Mouse (Mus musculus): ENCODE measurements around the gene Kcp. TPM values are rescaled to one million over a fixed set of nuclear protein-coding genes. Genes with fewer than 3 reads are reported as not detected.

Kcp gene
- total and polyA plus RNA-seq, 3 experiments, result 0.51 to 0.64 TPM; not detected in 1

DNA sequence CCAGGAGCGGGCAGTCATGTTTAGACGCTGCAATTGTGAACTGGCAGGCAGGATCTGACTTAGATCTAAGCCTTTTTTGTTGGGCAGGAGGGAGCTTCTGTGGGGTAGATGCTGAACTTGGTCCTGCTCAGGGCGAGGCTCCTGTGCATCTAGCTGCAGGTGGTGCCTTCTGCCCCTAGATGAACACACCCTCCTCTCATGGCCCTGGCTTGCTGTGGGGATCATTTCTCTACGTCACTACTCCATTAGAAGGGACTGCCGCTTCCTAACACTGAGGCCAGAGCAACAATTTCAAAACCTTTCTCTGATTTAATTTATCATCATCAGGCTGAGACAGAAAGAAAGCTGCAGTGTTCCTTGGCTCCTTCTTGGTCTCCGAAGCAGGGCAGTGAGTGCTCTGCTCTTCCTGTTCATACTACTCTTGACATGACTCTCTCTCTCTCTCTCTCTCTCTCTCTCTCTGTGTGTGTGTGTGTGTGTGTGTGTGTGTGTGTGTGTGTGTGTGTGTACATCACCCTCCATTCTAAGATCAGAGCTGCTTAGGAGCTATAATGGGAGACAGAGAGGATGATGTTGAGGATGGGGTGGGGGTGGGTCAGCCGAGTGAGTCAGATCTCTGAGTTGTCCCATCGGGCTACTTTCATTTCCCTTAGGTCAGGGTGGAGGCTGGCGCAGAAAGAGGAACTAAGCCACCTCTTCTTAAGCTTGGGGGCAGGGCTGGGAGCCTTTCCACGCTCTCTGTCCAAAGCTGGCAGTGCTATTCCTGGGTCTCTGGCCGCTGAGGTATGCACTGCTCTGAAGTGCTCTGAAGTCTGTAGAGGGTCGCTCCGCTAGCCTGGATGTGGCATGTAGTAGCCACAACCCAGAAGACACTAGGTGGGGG, 21.1 kb upstream of the Kcp start (continued):
- TF ChIP-seq TCF12 (IDR thresholded peaks at IDR 0.05; ENCODE audit: low read depth, low read length) (peak; percentile 76), CTCF (conservative IDR thresholded peaks at IDR 0.05 in 1 of 2, IDR thresholded peaks at IDR 0.05 in 1 of 2; ENCODE audit: low read depth in 2 of 2, low read length in 2 of 2) (no peak), BHLHE40 (IDR thresholded peaks at IDR 0.05; ENCODE audit: low read depth, low read length) (peak; percentile 62), CHD2 (IDR thresholded peaks at IDR 0.05; ENCODE audit: low read length) (peak; percentile 92), MEF2A (IDR thresholded peaks at IDR 0.05; ENCODE audit: borderline replicate concordance, low read depth, low read length) (peak; percentile 87), SMC3 (IDR thresholded peaks at IDR 0.05; ENCODE audit: low read depth, low read length) (no peak), ELF1 (IDR thresholded peaks at IDR 0.05; ENCODE audit: low read depth, low read length) (peak; percentile 20; the same call in 1 of the 2 replicates), MXI1 (IDR thresholded peaks at IDR 0.05; ENCODE audit: low read depth, low read length) (peak; percentile 59; the same call in 1 of the 2 replicates), MAX (IDR thresholded peaks at IDR 0.05; ENCODE audit: low read length) (no peak; the same call in 1 of the 2 replicates), EP300 (IDR thresholded peaks at IDR 0.05; ENCODE audit: low read length) (peak; percentile 92), ZNF384 (IDR thresholded peaks at IDR 0.05; ENCODE audit: low read depth, low read length) (no peak), MYC (IDR thresholded peaks at IDR 0.05; ENCODE audit: low read depth, low read length) (peak; percentile 87), E2F4 (IDR thresholded peaks at IDR 0.05; ENCODE audit: insufficient replicate concordance, low read depth, low read length) (no peak), SIN3A (IDR thresholded peaks at IDR 0.05; ENCODE audit: low read length) (peak; percentile 63; the same call in 1 of the 2 replicates), NRF1 (IDR thresholded peaks at IDR 0.05; ENCODE audit: low read depth, low read length) (no peak), IRF4 (IDR thresholded peaks at IDR 0.05; ENCODE audit: low read depth, low read length) (peak; percentile 97), ETS1 (conservative IDR thresholded peaks at IDR 0.05; ENCODE audit: low read depth, low read length) (peak; percentile 70), JUND (conservative IDR thresholded peaks at IDR 0.05; ENCODE audit: low read depth, low read length) (no peak)

DNA sequence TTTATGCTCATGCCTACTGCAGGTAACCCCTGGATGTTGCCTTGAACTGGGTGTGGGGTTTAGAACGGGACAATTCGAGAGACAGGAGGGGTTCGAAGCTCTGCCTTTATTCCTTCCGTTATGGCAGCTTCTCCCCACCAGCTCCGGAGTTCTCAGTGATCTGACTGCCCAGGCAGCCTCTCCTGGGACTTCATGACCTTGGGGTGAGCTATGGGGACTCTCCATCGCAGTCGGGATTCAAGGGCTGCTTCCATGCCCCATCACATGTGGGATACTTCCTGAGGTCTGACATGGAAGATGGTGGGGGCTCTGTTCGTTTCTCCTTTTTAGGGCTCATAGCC, 20.4 kb upstream of the Kcp start:
- Histone ChIP-seq H3K36me3 (replicated peaks in 1 of 2; ENCODE audit: control insufficient read depth in 1 of 2, insufficient read depth in 1 of 2, low read length in 1 of 2) (peaks cover 12 to 21% of the 10 kb centered on the region in 2 experiments), H3K4me1 (ENCODE audit: control insufficient read depth in 1 of 2, insufficient read depth in 2 of 2) (peaks cover 12 to 66% of the 10 kb centered on the region in 2 experiments), H3K4me2 (ENCODE audit: insufficient read depth, low read depth, poor library complexity, severe bottlenecking) (peak overlapping the region; percentile 99), H3K27me3 (replicated peaks) (no peaks in the 10 kb centered on the region), H3K79me2 (replicated peaks; ENCODE audit: control insufficient read depth, extremely low read depth, insufficient read depth, poor library complexity, severe bottlenecking) (peaks cover 46% of the 10 kb centered on the region), H3K9me3 (replicated peaks; ENCODE audit: low read length) (no peaks in the 10 kb centered on the region), H3K4me3 (replicated peaks in 1 of 3; ENCODE audit: low read depth in 2 of 3, low read length in 2 of 3, poor library complexity in 1 of 3) (peak overlapping the region; percentile 82 to 90 (median 88)), H3K9ac (ENCODE audit: insufficient read depth, low read depth) (peak overlapping the region; percentile 96), H3K27ac (ENCODE audit: insufficient read depth, low read depth) (peak overlapping the region; percentile 98)
- DNase-seq (ENCODE audit: extremely low read depth), result no peak
- TF ChIP-seq CTCF (conservative IDR thresholded peaks at IDR 0.05 in 1 of 2, IDR thresholded peaks at IDR 0.05 in 1 of 2; ENCODE audit: low read depth in 2 of 2, low read length in 2 of 2) (no peak), E2F4 (IDR thresholded peaks at IDR 0.05; ENCODE audit: insufficient replicate concordance, low read depth, low read length) (no peak), MYC (IDR thresholded peaks at IDR 0.05; ENCODE audit: low read depth, low read length) (no peak), ZNF384 (IDR thresholded peaks at IDR 0.05; ENCODE audit: low read depth, low read length) (no peak), NELFE (IDR thresholded peaks at IDR 0.05; ENCODE audit: low read depth, low read length) (no peak), SIN3A (IDR thresholded peaks at IDR 0.05; ENCODE audit: low read length) (0 out of 2 replicates have a peak, but pooled peaks have one; percentile 53)
- dilution Hi-C loops (cut with MboI; ENCODE audit: extremely low pct_ligation_motif_present, extremely low pct_unique_long_range_greater_than_20kb, low sequenced_read_pairs) (no loop called here), in situ Hi-C loops (cut with MboI; ENCODE audit: low pct_ligation_motif_present, low pct_unique_long_range_greater_than_20kb, low sequenced_read_pairs) (no loop called here)

Data from CH12.LX (cell line).